Mouse (Mus musculus): ENCODE measurements around the gene Whrn.

The Whrn gene

DNA sequence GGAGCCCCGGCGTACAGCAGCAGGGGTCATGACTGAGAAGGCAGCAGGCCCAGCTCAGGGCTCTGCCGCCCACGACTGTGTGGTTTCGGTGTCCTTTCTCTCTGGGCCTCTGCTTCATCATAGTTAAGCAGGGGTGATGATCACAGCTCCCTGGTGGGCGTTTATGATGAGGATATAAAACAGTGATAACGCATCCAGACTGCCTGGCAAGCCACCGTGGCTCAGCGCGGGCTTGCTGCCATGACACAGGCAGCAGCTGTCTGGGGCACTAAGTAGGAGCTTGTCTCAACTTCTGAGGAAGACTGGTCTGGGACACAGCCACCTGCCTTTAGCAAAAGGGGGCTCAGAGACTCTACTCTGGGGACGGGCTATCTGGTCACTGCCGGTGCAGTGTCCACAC lies 112.3 kb downstream of the Whrn start:
- no peak for DNase-seq (ENCODE audit: low spot score in 2 of 2)

GRCm38 (mm10) chr4:63382676-63383369 lies 113.0 kb downstream of the Whrn start:
- DNase-seq (ENCODE audit: low spot score in 2 of 2), result no peak

DNA sequence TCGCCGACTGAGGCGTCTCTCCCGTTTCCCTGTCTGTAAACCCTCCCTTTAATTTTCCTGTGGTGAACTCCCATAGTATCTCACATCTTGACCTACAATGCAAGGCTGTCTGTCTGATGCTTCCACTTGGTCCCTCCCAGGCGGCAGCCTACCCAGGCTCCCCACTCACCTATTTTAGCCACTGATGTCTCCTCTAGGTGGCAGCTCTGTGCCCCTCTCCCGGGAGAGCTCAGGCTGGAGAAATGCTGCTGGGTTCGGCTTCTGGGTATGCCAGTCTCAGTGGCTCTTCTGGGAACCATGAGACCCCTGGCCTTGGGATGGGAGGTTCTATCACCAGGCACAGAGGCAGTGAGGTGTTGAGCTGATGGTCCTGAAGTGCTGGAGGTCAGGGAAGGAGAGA lies 118.3 kb downstream of the Whrn start:
- no peak for DNase-seq (ENCODE audit: low spot score in 2 of 2)

DNA sequence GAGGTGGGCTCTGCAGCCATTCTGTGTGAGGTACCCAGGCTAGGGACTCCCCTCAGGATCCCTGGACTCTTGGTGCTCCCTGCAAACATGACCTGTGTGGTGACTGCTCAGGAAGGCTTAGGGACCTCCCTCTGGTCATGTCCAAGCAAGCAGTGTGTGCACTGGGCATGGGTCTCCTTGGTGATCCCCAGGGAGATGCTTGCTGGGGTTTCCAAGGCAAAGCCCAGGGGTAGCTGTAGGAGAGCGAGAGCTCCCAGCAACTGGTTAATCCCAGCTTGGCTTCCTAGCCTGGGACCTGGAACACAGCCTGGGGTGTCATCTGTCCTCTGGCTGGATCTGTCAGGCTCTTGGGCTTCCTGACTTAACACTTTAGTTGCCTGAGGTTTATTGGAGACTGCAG lies 120.4 kb downstream of the Whrn start:
- DNase-seq (ENCODE audit: low spot score in 2 of 2), result no peak

- no peak for DNase-seq (ENCODE audit: low spot score in 2 of 2)
Observed at GRCm38 (mm10) chr4:63374331-63374730, 121.5 kb downstream of the Whrn start.

GRCm38 (mm10) chr4:63373404-63373803 lies 122.4 kb downstream of the Whrn start:
- no peak for DNase-seq (ENCODE audit: low spot score in 2 of 2)

DNA sequence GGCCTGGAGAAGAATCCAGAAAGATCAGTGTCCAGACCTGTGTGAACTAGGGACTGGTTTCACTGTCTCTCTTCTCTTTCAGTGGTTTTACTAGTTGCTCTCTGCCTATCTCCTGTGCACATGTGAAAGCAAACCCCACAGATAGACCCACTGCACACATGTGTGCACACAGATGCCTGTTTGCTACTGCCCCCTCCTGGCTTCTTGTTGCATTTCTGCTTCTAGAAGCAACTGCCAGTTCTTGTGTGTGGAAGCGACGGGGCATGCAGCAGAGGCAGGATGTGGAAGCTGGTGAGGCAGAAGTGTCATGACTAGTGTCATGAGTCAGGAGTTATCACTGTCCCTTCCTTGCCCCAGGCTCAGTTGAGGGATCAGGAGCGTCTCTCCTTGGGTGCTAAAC lies 123.9 kb downstream of the Whrn start:
- no peak for DNase-seq (ENCODE audit: low spot score in 2 of 2)

- DNase-seq (ENCODE audit: low spot score in 2 of 2), result no peak
Observed at GRCm38 (mm10) chr4:63370897-63371296, 124.9 kb downstream of the Whrn start.

GRCm38 (mm10) chr4:63368577-63368976 lies 127.2 kb downstream of the Whrn start:
- peak; percentile 65 to 88 for DNase-seq (ENCODE audit: low spot score in 2 of 2)

Measured in urinary bladder, postnatal 4 days (tissue).